Mouse (Mus musculus): ENCODE results near the gene Ccdc96.

DNA sequence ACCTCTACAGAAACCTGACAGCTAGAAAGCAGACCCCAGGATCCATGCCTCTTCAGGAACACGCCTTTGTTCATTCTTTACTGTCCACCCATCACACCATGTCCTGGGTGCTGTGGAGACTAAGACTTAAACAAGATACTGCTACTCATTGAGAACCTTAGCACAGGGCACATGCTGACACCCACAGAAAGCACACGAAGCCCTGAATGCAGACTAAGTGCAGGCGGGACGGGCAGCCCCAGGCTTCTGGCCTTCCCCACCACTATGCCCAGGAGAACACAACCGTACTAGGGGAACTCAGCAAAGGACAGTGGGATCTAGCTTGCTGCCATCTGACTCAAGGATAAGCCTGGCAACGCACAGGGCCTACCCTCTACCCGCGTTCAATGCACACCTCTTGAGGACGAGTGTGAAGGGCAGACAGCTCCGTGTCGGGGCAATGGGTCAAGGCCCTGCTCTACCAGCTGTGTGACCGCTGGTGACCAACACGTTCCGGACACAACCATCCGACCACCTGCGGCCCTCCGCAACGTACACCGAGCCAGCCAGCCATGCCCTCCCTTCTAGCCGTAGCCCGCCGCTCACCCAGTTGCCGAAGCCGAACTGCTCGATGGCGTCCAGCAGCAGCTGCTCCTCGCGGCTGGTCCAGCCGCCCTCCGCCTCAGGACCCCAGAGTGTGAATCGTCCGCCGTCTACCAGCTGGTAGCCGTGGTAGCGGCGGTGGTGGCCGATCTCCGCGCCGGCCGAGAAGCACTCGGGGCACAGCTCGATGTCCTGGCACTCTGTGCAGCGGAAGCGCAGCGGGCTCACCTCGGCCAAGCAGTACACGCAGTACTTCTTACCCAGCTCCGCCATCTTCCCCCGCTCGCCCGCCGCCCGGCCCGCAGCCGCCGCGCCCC lies 936 bp upstream of the Ccdc96 start:
- TF ChIP-seq EP300 (IDR thresholded peaks at IDR 0.05; ENCODE audit: low read depth), result no peak
- no peak for TF ChIP-seq CTCF (IDR thresholded peaks at IDR 0.05; ENCODE audit: low read depth)
